Mouse (Mus musculus): ENCODE measurements around the gene Tex19.1. TPM values are rescaled to one million over a fixed set of nuclear protein-coding genes. Genes with fewer than 3 reads are reported as not detected.

Gene Tex19.1
- polyA plus RNA-seq, 2 experiments from 2014 or later: 0.24 TPM; not detected in 1

DNA sequence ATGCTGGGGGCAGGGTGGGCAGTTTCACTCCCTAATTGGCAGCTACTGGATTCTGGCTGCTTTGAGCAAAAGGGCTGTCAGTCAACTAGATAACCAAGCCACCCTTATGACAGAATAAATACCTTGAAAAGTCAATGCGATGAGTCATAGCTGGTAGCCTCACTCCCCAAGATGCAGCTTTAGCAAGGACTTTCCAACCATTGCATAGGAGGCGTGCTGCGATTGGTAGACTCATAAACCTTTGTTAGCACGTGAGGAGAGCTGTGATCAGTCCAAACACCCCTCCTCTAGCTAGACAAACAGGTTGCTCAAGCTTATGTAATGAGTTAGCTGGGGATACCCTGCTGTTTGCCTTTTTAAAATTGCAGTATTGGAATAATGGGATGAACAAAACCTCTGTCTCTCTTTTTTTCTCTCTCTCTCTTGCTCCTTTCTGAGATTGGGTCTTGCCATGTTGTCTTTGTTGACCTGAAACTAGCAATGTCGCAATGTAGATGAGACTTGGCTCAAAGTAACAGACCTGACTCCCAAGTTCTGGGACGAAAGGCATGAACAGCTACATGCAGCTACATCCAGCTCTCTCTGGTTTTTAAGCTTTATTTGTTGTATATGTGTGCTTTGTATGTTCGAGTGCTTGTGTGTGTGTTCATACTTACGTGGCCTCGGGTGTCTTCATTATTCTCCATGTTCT, 2.5 kb upstream of the Tex19.1 start:
- ATAC-seq: no peak

- ATAC-seq: no peak
Measured at GRCm38 (mm10) chr11:121148193-121148592, 2.2 kb downstream of the Tex19.1 start.

DNA sequence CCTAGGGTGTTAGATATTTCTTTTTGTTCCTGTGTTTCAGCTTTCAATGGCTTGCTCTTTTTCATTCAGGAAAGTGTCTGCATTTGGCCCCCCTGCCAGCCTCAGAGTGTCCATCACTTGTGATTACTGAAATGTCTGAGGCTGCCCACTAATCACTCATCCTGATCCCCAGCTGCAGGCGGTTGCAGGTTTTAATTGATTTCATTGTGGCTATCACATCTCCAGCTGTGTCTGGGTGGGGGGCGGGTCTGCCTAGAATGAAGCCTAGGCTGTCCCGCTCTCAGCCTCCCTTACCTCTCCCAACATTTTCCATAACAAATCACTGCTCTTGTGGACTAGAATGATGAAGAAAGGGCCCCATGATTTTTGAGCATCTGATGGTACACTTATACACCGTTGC, 8.3 kb downstream of the Tex19.1 start:
- no peak for ATAC-seq

GRCm38 (mm10) chr11:121156411-121156891, 10.5 kb downstream of the Tex19.1 start:
- no peak for ATAC-seq

DNA sequence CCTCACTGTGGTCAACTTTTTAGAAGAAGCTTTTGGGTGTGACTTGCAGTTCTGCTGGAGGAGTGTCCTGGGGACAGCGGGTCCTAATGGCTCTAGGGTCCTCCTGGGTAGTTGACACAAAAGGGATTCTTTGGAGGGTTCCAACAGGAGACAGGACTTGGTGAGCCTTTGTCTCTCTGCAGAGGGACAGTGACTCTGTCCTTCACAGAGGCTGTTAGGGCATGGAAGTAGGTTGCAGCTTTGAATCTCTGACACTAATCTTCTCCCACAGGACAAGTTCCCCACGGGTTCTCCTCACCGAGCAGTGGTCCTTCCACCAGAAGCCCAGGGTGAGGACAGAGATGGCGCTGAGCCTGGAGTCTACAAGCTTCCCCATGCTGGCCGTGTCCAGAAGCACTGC, 14.0 kb downstream of the Tex19.1 start, which contains the start of gene Uts2r:
Gene Uts2r, plus strand, starts transcription at position 301 of the 400 bp plus-strand sequence.
- ATAC-seq: no peak

DNA sequence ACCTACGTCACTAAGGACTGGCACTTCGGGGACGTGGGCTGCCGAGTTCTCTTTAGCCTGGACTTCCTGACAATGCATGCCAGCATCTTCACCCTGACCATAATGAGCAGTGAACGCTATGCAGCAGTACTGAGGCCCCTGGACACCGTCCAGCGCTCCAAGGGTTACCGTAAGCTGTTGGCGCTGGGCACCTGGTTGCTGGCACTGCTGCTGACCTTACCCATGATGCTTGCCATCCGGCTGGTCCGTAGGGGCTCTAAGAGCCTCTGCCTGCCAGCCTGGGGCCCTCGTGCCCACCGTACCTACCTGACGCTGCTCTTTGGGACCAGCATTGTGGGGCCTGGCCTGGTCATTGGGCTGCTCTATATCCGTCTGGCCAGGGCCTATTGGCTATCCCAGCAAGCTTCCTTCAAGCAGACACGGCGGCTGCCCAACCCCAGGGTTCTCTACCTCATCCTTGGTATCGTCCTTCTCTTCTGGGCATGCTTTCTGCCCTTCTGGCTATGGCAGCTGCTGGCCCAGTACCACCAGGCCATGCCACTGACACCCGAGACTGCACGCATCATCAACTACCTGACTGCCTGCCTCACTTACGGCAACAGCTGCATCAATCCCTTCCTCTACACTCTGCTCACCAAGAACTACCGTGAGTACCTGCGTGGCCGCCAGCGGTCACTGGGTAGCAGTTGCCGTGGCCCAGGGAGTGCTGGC, 14.8 kb downstream of the Tex19.1 start:
- no peak for ATAC-seq

DNA sequence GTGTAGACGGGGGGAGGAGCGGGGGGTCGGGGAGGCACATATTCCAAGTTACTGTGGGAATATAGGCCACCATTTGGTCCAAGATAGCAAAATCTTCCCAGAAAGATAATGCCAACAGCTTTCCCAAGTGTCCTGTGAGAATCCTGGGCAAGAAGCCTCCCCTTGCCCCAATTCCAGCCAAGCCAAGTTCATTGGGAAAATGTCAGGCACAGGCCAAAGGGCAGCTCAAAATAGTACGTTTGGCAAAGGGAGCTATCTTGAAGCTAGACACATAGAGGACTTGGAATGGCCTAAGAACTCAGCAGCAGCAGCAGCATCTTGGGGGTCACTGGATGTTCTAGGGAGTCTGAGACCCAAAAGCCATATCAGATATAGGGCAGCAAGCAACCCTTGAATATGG, 17.8 kb downstream of the Tex19.1 start:
- ATAC-seq: no peak

DNA sequence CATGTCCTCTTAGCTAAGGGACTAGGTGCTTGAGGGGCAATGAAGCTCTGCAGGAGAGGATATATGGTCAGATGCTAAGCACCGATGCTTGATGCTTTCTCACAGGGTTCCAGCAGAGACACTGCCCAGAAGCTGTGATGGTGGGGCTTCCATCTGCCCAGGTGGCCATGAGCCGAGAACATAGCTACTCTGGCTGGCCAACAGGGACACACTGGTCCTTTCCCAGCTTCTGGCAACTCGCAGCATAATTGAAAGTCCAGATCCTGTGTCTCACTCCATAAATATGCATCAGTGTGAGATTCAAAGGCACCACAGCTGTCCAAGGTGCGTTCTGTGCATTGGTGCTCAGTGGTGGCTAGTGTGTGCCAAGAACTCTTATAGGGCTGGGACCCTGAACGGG, 27.3 kb downstream of the Tex19.1 start:
- ATAC-seq: no peak

DNA sequence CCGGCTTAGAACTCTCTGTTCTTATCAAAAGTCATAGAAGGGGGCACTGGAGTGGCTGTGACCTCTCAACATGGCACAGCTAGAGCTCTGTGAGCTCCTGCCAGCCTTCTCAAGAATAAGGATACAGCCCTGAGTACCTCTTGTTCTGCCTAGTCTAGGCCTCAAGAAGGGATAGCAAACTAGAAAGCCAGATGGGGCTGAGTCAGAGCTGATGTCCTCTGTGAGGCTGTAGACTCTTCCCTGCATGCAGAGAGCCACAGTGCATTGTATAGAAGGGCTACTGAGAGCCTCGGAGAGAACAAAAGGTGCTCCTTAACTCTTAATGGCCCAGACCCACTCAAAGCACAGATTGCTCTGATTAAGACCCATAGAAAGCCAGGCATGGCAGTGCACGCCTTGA, 28.3 kb downstream of the Tex19.1 start:
- no peak for ATAC-seq

DNA sequence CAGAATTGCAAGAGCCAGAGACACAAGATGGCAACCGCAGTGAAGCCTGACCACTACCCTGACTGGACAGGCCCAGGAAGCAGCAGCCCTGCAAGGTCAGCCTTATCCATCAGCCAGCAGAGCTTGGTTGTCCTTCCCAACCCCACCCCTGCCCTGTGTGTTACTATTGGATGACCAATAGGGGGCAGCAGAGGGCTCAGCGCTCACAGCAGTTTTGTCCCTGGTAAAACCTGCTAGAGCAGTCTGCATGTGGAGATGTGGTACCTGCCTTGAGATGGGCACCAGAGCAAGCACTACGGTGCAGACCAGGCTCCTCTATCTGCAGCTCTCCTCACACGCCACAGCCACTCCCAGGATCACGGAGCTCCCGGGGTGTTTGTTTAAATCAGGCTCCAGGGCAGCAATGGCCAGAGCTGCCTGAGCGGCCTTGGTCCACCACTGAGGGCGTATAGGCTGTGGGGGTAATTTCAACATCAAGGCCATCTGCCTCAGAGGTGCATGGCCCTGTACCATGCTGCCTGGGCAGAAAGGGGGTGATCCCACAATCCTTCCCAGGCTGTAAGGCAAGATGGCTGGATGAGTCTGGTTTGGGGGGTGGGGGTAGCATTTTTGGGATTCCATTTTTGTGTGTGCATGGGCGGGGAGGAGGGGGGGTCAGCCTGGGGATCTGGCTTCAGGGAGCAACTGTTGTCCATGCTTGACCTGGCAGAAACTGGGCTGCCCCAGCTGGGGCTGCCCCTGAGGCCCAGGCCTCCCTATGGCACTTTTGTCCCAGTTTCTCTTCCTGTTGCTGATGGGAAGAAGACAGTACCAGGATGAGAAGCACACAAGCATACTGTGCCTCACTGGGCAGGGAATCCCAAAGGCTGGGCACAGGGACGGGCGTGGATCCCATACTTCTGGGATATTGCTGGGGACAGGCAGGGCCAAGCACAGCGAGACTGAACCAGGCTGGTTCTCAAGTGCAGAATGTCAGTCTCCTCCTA, 30.6 kb downstream of the Tex19.1 start:
- ATAC-seq: no peak

DNA sequence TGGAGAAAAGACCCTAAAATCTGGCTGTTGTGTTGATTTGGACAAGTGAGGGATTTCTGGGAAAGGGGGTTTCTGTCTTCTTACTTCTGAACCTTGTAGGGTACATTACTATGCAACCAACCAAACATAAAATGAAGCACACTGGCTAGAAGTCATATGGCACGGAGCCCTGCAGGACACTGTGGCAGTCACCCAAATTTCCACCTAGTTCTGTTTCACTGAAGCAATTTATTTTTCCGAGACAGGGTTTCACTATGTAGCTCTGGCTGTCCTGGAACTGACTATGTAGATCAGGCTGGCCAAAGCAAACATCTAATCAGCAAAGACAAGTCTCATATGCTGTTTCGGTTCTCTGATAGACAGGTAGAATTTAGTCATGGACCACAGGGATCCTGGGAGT, 43.7 kb downstream of the Tex19.1 start:
- ATAC-seq: no peak

DNA sequence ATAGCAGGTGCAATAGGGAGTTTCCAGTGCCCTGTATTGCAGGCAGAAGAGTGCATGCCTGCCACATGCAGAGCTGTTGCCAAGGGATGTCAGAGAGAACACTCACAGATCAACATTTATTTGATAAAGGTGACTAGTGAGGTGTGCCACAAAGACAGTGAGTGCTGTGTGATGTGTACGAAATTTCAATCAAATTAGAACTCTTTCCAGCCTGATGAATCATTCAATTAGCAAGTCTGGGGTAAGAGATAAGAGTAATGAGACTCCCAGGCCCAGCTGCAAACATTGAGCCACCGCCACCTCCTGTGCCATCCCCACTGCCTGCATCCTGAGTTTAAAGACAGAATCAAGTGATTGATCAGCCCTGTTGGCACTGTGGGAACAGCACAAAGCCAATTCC, 46.8 kb downstream of the Tex19.1 start:
- no peak for ATAC-seq

- ATAC-seq: no peak
Measured at GRCm38 (mm10) chr11:121193415-121193814, 47.5 kb downstream of the Tex19.1 start.

Other genes starting within 250 kb of the Tex19.1 start
- 1 to 10 TPM in 1 of 2 experiments, under 1 TPM in 1; 0.12 to 1.1 TPM for gene Ccdc57, start 213.3 kb upstream of the Tex19.1 start, polyA plus RNA-seq (2017; shearing (Covaris generic))
- 1 to 10 TPM; 3.5 to 5.3 TPM for gene Slc16a3, start 197.7 kb upstream of the Tex19.1 start, polyA plus RNA-seq (2017; shearing (Covaris generic))
- gene Csnk1d, start 154.8 kb upstream of the Tex19.1 start, polyA plus RNA-seq (2017; shearing (Covaris generic)): 10 to 100 TPM; 50.4 to 78.2 TPM
- 10 to 100 TPM; 79.5 to 90.2 TPM for gene Cd7, start 106.7 kb upstream of the Tex19.1 start, polyA plus RNA-seq (2017; shearing (Covaris generic))
- gene Sectm1b, start 82.6 kb upstream of the Tex19.1 start, polyA plus RNA-seq (2017; shearing (Covaris generic)): not detected
- gene Sectm1a, start 64.9 kb upstream of the Tex19.1 start, polyA plus RNA-seq (2017; shearing (Covaris generic)): not detected
- gene Tex19.2, start 27.5 kb upstream of the Tex19.1 start, polyA plus RNA-seq (2017; shearing (Covaris generic)): not detected
- gene Uts2r, start 14.1 kb downstream of the Tex19.1 start, polyA plus RNA-seq (2017; shearing (Covaris generic)): not detected
- 1 to 10 TPM; 2.3 to 3.1 TPM for gene Hexdc, start 58.3 kb downstream of the Tex19.1 start, polyA plus RNA-seq (2017; shearing (Covaris generic))
- 1 to 10 TPM; 7.8 to 8.8 TPM for gene Ogfod3, start 58.6 kb downstream of the Tex19.1 start, polyA plus RNA-seq (2017; shearing (Covaris generic))
- 100 to 1,000 TPM; 103 to 150 TPM for gene Cybc1, start 83.2 kb downstream of the Tex19.1 start, polyA plus RNA-seq (2017; shearing (Covaris generic))
- gene Narf, start 91.1 kb downstream of the Tex19.1 start, polyA plus RNA-seq (2017; shearing (Covaris generic)): 10 to 100 TPM; 30.1 to 41.9 TPM
- 1 to 10 TPM; 4.1 to 6.1 TPM for gene Foxk2, start 113.8 kb downstream of the Tex19.1 start, polyA plus RNA-seq (2017; shearing (Covaris generic))
- gene Wdr45b, start 208.3 kb downstream of the Tex19.1 start, polyA plus RNA-seq (2017; shearing (Covaris generic)): 10 to 100 TPM; 27.2 to 29.0 TPM
- gene Rab40b, start 242.1 kb downstream of the Tex19.1 start, polyA plus RNA-seq (2017; shearing (Covaris generic)): not detected